Mouse (Mus musculus) midbrain, embryonic 10.5 days (tissue): ENCODE data around the gene Vmn1r148. TPM values are rescaled to one million over a fixed set of nuclear protein-coding genes. Genes with fewer than 3 reads are reported as not detected.
"Not testable (repeated sequence)": the region's sequence is repeated elsewhere in the genome, so short reads cannot be mapped to it uniquely, and the experiment has no call there.

Experiments
- DNase-seq: peaks from one replicate; pipeline ENCODE4 v3.0.0-alpha.2; 2017; ENCODE audit warnings: low spot score
- H3K27ac ChIP-seq: fragments of 300-500 bp; sonication (generic); replicated peaks from 2 replicates; pipeline ENCODE4 v1.5.1; 2016; ENCODE audit warnings: mild to moderate bottlenecking
- H3K27me3 ChIP-seq: fragments of 300-500 bp; sonication (generic); 2 replicates; pipeline ENCODE4 v1.6.1; 2016; ENCODE audit warnings: low read depth, mild to moderate bottlenecking; ENCODE audit not compliant: poor library complexity, severe bottlenecking
- H3K36me3 ChIP-seq: fragments of 300-500 bp; sonication (generic); 2 replicates; pipeline ENCODE4 v1.6.1; 2016; ENCODE audit warnings: mild to moderate bottlenecking, moderate library complexity
- H3K4me1 ChIP-seq: fragments of 300-500 bp; sonication (generic); 2 replicates; pipeline ENCODE4 v1.6.1; 2016
- H3K4me3 ChIP-seq: fragments of 300-500 bp; sonication (generic); 2 replicates; pipeline ENCODE4 v1.5.1; 2016; ENCODE audit warnings: mild to moderate bottlenecking, moderate library complexity
- H3K9me3 ChIP-seq: fragments of 300-500 bp; sonication (generic); replicated peaks from 2 replicates; pipeline ENCODE4 v1.6.1; 2016; ENCODE audit warnings: mild to moderate bottlenecking
- WGBS: fragments of 180-500 bp; shearing (Covaris S2); methylation state at CpG from one replicate; pipeline ENCODE4 v1.1.7; 2016; 5-methylcytosine and 5-hydroxymethylcytosine counted together
- polyA plus RNA-seq: library from polyadenylated mRNA; unstranded; fragments of >200 nt; fragmentation: Nextera tagmentation; extraction: Ambion mirVana; gene quantifications from 2 replicates; pipeline ENCODE4 v1.2.1, GENCODE M21; 2016

The Vmn1r148 gene
- polyA plus RNA-seq, result not detected in 2 replicates

DNA sequence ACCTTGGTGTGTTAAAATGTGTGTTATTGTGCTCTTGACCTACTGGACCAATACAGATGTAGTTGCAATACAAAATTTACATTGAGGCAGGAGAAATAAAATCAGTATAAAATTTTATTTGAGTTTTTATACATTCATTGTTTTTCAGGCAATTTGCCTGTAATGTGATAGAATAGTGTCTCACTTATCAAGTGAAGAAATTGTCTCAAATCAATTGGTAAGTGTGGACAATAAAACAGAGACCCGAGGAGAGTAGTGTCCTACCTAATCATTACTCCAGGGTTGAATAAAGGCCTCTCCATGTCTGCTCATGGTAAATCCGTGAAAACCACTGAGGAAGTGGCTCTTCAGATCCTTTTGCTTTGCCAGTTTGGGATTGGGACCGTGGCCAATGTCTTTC is at the start of gene Vmn1r148:
Gene Vmn1r148, plus strand, starts transcription at position 301 of the 400 bp plus-strand sequence.
- not testable (repeated sequence) for H3K4me3 ChIP-seq, H3K27ac ChIP-seq, DNase-seq, H3K4me1 ChIP-seq, H3K36me3 ChIP-seq, H3K27me3 ChIP-seq, H3K9me3 ChIP-seq
- WGBS, result no CpG with 5 or more reads among the region's 3 CpGs

DNA sequence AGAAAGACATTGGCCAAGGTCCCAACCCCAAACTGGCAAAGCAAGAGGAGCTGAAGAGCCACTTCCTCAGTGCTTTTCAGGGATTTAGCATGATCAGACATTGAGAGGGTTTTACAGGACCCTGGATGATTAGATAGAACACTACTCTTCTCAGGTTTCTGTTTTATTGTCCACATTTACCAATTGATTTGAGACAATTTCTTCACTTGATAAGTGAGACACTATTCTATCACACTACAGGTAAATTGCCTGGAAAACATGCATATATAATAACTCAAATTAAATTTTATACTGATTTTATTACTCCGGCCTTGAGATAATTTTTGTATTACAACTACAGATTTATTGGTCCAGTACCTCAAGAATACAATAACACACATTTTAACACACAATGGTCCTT is 42.4 kb upstream of the Vmn1r148 start, which contains the start of gene Gm8660:
Gene Gm8660, minus strand, starts transcription at position 101 of the 400 bp plus-strand sequence.
- H3K4me3 ChIP-seq, H3K27me3 ChIP-seq, H3K4me1 ChIP-seq, H3K9me3 ChIP-seq, H3K36me3 ChIP-seq, H3K27ac ChIP-seq, DNase-seq: not testable (repeated sequence)
- WGBS, result no CpG with 5 or more reads among the region's 1 CpGs

DNA sequence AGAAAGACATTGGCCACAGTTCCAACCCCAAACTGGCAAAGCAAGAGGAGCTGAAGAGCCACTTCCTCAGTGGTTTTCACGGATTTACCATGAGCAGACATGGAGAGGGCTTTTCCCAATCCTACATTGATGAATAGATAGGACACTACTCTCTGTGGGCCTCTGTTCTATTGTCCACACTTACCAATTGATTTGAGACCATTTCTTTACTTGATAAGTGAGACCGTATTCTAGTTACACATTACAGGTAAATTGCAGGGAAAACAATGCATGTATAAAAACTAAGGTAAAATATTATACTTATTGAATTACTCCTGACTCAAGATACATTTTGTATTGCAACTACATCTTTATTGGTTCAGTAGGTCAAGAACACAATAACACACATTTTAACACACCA is 24.7 kb downstream of the Vmn1r148 start, which contains the start of gene Vmn1r149:
Gene Vmn1r149, minus strand, starts transcription at position 101 of the 400 bp plus-strand sequence.
- H3K9me3 ChIP-seq, DNase-seq, H3K27me3 ChIP-seq, H3K36me3 ChIP-seq, H3K4me3 ChIP-seq, H3K27ac ChIP-seq, H3K4me1 ChIP-seq: not testable (repeated sequence)
- no CpG with 5 or more reads among the region's 2 CpGs for WGBS

DNA sequence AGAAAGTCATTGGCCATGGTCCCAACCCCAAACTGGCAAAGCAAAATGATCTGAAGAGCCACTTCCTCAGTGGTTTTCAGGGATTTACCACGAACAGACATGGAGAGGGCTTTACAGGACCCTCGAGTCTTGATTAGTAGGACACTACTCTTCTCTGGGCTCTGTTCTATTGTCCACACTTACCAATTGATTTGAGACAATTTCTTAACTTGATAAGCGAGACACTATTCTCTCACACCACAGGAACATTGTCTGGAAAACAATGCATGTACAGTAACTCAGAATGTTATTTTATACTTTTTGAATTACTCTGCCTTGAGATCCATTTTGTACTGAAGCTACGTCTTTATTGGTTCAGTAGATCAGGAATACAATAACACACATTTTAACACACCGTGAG is 50.6 kb downstream of the Vmn1r148 start, which contains the start of gene Gm10665:
Gene Gm10665, minus strand, starts transcription at position 101 of the 400 bp plus-strand sequence.
- H3K9me3 ChIP-seq, H3K27me3 ChIP-seq, H3K4me3 ChIP-seq, H3K4me1 ChIP-seq, H3K27ac ChIP-seq, H3K36me3 ChIP-seq, DNase-seq: not testable (repeated sequence)
- no CpG with 5 or more reads among the region's 5 CpGs for WGBS

Other genes with a start within 250 kb of the Vmn1r148 start
- not detected in 2 replicates for gene Vmn1r142, start 249.5 kb upstream of the Vmn1r148 start, polyA plus RNA-seq
- not detected in 2 replicates for gene Vmn1r143, start 224.2 kb upstream of the Vmn1r148 start, polyA plus RNA-seq
- not detected in 2 replicates for gene Gm8653, start 212.3 kb upstream of the Vmn1r148 start, polyA plus RNA-seq
- gene Gm8453, start 184.1 kb upstream of the Vmn1r148 start, polyA plus RNA-seq, result not detected in 2 replicates
- not detected in 2 replicates for gene Gm4187, start 83.9 kb upstream of the Vmn1r148 start, polyA plus RNA-seq
- not detected in 2 replicates for gene Gm8660, start 42.5 kb upstream of the Vmn1r148 start, polyA plus RNA-seq
- gene Vmn1r149, start 24.6 kb downstream of the Vmn1r148 start, polyA plus RNA-seq, result not detected in 2 replicates
- gene Gm10665, start 50.5 kb downstream of the Vmn1r148 start, polyA plus RNA-seq, result not detected in 2 replicates
- not detected in 2 replicates for gene Vmn1r151, start 86.1 kb downstream of the Vmn1r148 start, polyA plus RNA-seq
- gene Vmn1r152, start 109.4 kb downstream of the Vmn1r148 start, polyA plus RNA-seq, result not detected in 2 replicates
- gene Gm8677, start 121.3 kb downstream of the Vmn1r148 start, polyA plus RNA-seq, result not detected in 2 replicates
- not detected in 2 replicates for gene Gm4201, start 151.8 kb downstream of the Vmn1r148 start, polyA plus RNA-seq
- gene Gm4565, start 174.5 kb downstream of the Vmn1r148 start, polyA plus RNA-seq, result not detected in 2 replicates
- not detected in 2 replicates for gene Vmn1r155, start 244.4 kb downstream of the Vmn1r148 start, polyA plus RNA-seq